Comparison of ENCODE assay signal across 17 mouse cellular contexts in genomic region chr7:99915511-99915910, GRCm38 (mm10). TPM values are rescaled to one million over a fixed set of nuclear protein-coding genes. Genes with fewer than 3 reads are reported as not detected.
DNase-seq lines count a peak whose midpoint lies in the region; ATAC-seq lines count a peak whose summit lies in the region.
"Had no signal": no experiment of that assay in that cellular context is flagged by ENCODE, and none has a peak within 500 bp of the region (broad histone marks: within the 10 kb centered on the region; RNA-seq: fewer than 3 reads in every experiment).

No protein-coding gene starts in this region.

- peak; percentile 66 for DNase-seq in adrenal gland, adult 8-10 months
- DNase-seq in adrenal gland, postnatal 25 days = no peak
- no peak for DNase-seq in frontal cortex, postnatal 25 days (ENCODE audit: low spot score in 2 of 2)
- peak; percentile 59 for DNase-seq in adrenal gland, postnatal 14 days
- peak; percentile 43 to 66 for DNase-seq in adrenal gland, postnatal 36 days
- DNase-seq: cerebellum, adult 11 months; cerebellum, adult 18-20 months; cerebellum, adult 8-10 months; cerebellum, adult 9-11 months; cerebellum, postnatal 14 days; cerebellum, postnatal 36 days; embryo, embryonic 11 days had no signal

- 0 out of 2 replicates have a peak, but pooled peaks have one; percentile 8 for ATAC-seq in frontal cortex, adult (ENCODE audit: low TSS enrichment)
- ATAC-seq in megakaryocyte progenitor cell, adult 5-6 weeks (replicated peaks; ENCODE audit: poor library complexity) = no peak
- ATAC-seq: forebrain, embryonic 14.5 days; forebrain, embryonic 16.5 days had no signal

RNA-seq across cellular contexts. Expression of gene Spcs2, which starts 52.2 kb away (rescaled TPM):
- total RNA-seq in adrenal gland, adult 8-10 months (2022) = 100 to 1,000 TPM; 194 to 235 (median 202) TPM
- 156 and 170 TPM in 2 replicates for total RNA-seq in adrenal gland, postnatal 25 days (2021)
- total RNA-seq in adrenal gland, postnatal 14 days (2021) = 129 and 145 TPM in 2 replicates
- 100 to 1,000 TPM; 181 to 214 TPM for total RNA-seq in adrenal gland, postnatal 36 days (2021)
- total RNA-seq in megakaryocyte progenitor cell, adult 5-6 weeks (2015) = 372 and 413 TPM in 2 replicates
- total RNA-seq in megakaryocyte progenitor cell, adult 5-6 weeks (2017) = 255 and 284 TPM in 2 replicates

RNA-seq across cellular contexts. Expression of gene Xrra1, which starts 56.6 kb away (rescaled TPM):
- 1 to 10 TPM in 2 of 4 experiments, under 1 TPM in 2; 0.35 to 4.6 (median 2.3) TPM for total RNA-seq in adrenal gland, adult 8-10 months (2022)
- total RNA-seq in adrenal gland, postnatal 25 days (2021) = 2.9 and 6.4 TPM in 2 replicates
- total RNA-seq in adrenal gland, postnatal 14 days (2021) = 1.1 and 2.0 TPM in 2 replicates
- 1 to 10 TPM in 1 of 2 experiments, under 1 TPM in 1; 0.33 to 5.5 TPM for total RNA-seq in adrenal gland, postnatal 36 days (2021)
- total RNA-seq in megakaryocyte progenitor cell, adult 5-6 weeks (2015) = 0.17 TPM in 1 of 2 replicates, not detected in the other
- total RNA-seq in megakaryocyte progenitor cell, adult 5-6 weeks (2017) = 0.25 TPM in 1 of 2 replicates, not detected in the other
- total RNA-seq: common myeloid progenitor, adult 5-6 weeks had no signal

Comparison
In these comparisons a context has a peak if more than half of its experiments do, and no peak if none do; other contexts are left out.
1. DNase-seq: peak in adrenal gland, adult 8-10 months (single experiment), adrenal gland, postnatal 14 days (single experiment) and adrenal gland, postnatal 36 days (2 of 2); none in adrenal gland, postnatal 25 days (single experiment) and frontal cortex, postnatal 25 days (0 of 2).